Mouse (Mus musculus): ENCODE results near the gene Nkx2-2. TPM values are rescaled to one million over a fixed set of nuclear protein-coding genes. Genes with fewer than 3 reads are reported as not detected.

Gene Nkx2-2
- polyA plus RNA-seq, 1 experiment from 2014 or later, result 0.64 TPM

- no peak for TF ChIP-seq CTCF (IDR thresholded peaks at IDR 0.05; ENCODE audit: low read depth)
- TF ChIP-seq EP300 (optimal IDR thresholded peaks at IDR 0.05), result no peak
- Histone ChIP-seq H3K27me3 (ENCODE audit: control insufficient read depth, insufficient read depth, low read length) (no peaks in the 10 kb centered on the region), H3K9me3 (ENCODE audit: control insufficient read depth, low read length) (no peaks in the 10 kb centered on the region), H3K4me2 (replicated peaks; ENCODE audit: low read depth) (no peak overlapping the region), H3K9ac (ENCODE audit: low read length) (no peak overlapping the region), H3K4me1 (replicated peaks; ENCODE audit: control insufficient read depth, insufficient read depth) (no peaks in the 10 kb centered on the region), H3K36me3 (ENCODE audit: control insufficient read depth, insufficient read depth, low read length) (no peaks in the 10 kb centered on the region), H3K4me3 (ENCODE audit: low read depth, low read length) (no peak overlapping the region), H3K27ac (replicated peaks) (no peak overlapping the region)
- ATAC-seq (ENCODE audit: low FRiP score, low TSS enrichment) (no peak), DNase-seq (ENCODE audit: low spot score) (no peak)
- WGBS, result 57% methylated on average over 2 of the region's 2 CpGs
Measured at GRCm38 (mm10) chr2:147152543-147152942, 41.5 kb downstream of the Nkx2-2 start.

Other genes starting within 250 kb of the Nkx2-2 start
- 37.7 and 37.8 TPM in 2 replicates for gene Xrn2, start 181.2 kb downstream of the Nkx2-2 start, polyA plus RNA-seq (2015; fragmentation: Nextera tagmentation; extraction: Ambion mirVana)
- not detected in 2 replicates for gene Nkx2-4, start 108.8 kb downstream of the Nkx2-2 start, polyA plus RNA-seq (2015; fragmentation: Nextera tagmentation; extraction: Ambion mirVana)
- not detected in 2 replicates for gene Pax1, start 167.7 kb upstream of the Nkx2-2 start, polyA plus RNA-seq (2015; fragmentation: Nextera tagmentation; extraction: Ambion mirVana)

Measured in stomach, postnatal 0 days (tissue).